Mouse (Mus musculus) bone marrow macrophage, adult 2 months (primary cell): ENCODE measurements around the gene Immp2l.

Experiments used
- CTCF ChIP-seq: IDR thresholded peaks from 2 replicates; pipeline ENCODE4 v1.5.1; 2012; ENCODE audit warnings: low read depth, mild to moderate bottlenecking, low read length, moderate library complexity
- POLR2A ChIP-seq: IDR thresholded peaks from 2 replicates; pipeline ENCODE4 v1.6.1; 2012; ENCODE audit warnings: mild to moderate bottlenecking, low read depth, low read length, borderline replicate concordance

DNA sequence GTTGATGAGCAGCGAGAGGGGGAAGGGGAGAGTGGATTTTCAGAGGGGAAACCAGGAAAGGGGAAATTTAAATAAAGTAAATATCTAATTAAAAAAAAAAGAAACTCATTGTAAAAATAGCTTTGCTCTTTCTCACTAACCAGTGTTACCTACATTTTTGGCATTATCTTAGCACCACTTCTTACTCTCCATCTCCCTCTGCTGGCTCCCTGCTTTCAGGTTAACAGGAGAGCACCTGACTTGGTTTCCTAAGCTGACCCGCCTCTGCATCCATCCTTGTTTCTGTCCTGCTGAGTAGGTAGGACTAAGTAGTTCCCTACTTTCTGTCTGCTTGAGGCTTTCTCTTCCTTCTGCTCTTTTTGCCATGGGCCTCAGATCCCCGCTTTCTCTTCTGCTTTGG lies 198.0 kb downstream of the Immp2l start:
- TF ChIP-seq CTCF (no peak), POLR2A (no peak)
